Mouse (Mus musculus): Measurements from ENCODE around the gene Baiap2. TPM values are rescaled to one million over a fixed set of nuclear protein-coding genes. Genes with fewer than 3 reads are reported as not detected.

Baiap2 gene
- total RNA-seq, 2 experiments from 2014 or later: 8.1 to 8.5 TPM

DNA sequence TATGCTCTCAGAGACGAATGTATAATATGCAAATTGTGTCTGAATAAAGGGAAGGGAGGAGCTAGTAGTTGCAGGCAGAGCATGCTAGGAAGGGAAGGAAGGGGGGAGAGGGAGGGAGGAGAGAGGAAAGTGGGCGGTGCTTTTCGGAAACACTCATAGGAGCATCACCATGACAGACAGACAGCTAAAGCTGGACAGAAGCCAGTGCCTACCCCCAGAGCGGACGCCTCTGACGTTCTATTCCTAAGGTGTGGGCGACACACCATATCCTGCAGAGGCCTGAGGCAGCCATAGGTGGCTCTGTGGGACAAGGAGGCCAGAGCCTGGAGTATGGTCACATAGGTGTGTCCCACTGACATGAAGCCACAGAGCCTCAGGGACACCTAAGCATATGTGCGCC is 97.9 kb downstream of the Baiap2 start:
- no peak for DNase-seq (ENCODE audit: low spot score in 2 of 2)

GRCm38 (mm10) chr11:120041191-120042123 is 98.9 kb downstream of the Baiap2 start:
- DNase-seq (ENCODE audit: low spot score in 2 of 2): peak in 1 of 2 experiments; percentile 56

GRCm38 (mm10) chr11:120042141-120042838 is 99.7 kb downstream of the Baiap2 start:
- DNase-seq (ENCODE audit: low spot score in 2 of 2): no peak

- DNase-seq (ENCODE audit: low spot score in 2 of 2): no peak
Measured at GRCm38 (mm10) chr11:120045341-120045740, 102.8 kb downstream of the Baiap2 start.

DNA sequence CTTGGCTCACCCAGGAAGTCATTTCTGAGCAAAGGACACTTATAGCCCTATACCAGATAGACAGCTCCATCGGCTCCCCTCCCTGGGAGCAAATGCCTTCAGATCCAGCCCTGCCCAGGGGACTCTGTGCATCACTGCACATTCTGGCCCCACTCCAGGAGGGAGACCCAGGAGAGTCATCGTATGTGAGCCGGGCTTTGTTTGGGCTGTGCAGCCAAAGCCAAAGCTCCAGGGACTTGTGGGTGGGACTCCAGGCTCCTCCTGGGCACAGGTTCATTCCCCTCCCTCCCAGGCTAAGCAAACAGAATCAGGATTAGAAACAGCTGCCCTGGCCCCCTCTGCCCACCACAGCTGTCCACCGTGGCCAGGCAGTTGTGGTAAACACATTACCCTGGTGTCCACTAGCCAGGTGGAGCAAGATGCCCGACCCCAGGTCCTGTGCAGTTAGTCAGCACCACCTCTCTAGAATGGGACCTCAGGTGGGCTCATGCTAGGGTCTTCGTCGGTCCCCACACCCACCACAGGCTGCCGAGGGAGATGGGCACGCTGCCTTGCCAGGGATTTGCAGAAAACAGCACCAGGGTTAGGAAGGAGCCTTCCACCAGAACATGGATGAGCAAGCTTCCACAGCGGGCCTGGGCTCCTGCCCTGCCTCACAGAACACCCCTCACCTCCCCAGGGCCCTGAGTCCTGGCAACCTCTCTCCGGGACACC is 103.4 kb downstream of the Baiap2 start:
- DNase-seq (ENCODE audit: low spot score in 2 of 2): no peak

GRCm38 (mm10) chr11:120046553-120047191 is 104.1 kb downstream of the Baiap2 start, which contains the start of gene Aatk:
Gene Aatk (minus strand): TSS chr11:120047167.
- DNase-seq (ENCODE audit: low spot score in 2 of 2): no peak

DNA sequence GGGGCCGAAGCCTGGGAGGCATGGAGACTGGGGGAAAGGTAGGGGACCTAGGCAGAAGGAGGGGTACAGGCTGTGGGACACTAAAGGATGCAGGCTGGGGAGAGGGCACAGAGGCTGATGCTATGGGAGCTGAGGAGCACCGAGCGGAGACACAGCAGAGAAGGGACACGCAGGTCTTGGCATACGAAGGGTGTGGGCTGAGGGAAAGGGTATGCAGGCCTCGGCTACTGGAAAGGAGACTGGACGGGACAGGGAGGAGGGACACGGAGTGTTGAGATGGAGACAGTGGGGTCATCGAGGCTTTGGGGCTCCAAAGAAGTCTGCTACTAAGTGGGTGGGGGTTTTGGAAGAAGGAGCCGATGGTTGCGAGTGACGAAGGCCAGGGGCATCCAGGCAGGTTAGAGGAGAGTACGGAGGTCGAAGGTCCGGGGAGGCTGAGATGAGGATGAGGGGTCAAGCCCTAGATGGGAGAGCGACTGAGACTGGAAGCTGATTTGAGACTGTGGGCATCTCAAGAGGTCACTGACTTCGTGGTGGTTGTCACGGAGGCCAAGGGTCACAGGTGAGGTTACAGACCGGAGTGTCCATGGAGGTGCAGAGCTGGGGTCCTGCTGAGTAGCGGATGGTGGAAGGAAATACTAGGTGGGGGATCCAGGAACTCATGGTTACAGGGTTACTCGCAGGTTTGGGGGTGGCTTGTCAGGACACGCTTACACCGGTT is 105.1 kb downstream of the Baiap2 start:
- DNase-seq (ENCODE audit: low spot score in 2 of 2): no peak

DNA sequence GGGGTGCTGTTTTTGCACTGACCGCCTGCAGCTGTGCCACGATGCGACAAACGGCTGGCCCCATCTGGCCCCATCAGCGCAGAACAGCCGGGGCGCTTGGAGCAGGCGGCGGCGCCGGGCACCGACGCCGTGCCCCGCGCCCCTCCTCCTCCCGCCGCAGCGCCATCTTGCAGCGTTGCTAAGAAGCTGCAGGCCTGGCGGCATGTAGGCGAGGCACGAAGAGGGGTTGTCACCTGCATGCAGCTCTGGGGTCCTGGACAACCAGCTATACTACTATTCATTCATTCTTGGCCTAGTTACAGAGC is 105.6 kb downstream of the Baiap2 start:
- DNase-seq (ENCODE audit: low spot score in 2 of 2): no peak

GRCm38 (mm10) chr11:120049067-120049466 is 106.5 kb downstream of the Baiap2 start:
- DNase-seq (ENCODE audit: low spot score in 2 of 2): no peak

GRCm38 (mm10) chr11:120051124-120051811 is 108.7 kb downstream of the Baiap2 start:
- DNase-seq (ENCODE audit: low spot score in 2 of 2): no peak

DNA sequence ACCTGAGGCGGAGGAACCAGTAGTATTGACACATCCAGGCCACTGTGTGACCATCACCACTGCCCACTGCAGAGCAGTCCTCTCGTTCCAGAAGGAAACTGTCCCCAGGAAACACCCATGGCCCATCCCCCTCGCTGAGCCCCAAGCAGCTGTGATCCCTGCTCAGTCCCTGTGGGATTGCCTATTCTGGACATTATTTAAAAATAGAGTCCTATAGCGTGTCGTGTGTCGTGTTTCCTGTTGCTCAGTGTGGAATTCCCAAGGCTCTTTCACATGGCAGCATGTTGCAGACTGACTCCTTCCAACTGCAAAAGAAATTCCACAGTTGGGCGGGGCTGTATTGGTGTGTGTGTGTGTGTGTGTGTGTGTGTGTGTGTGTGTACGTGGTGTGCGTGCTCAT is 109.7 kb downstream of the Baiap2 start:
- DNase-seq (ENCODE audit: low spot score in 2 of 2): no peak

- DNase-seq (ENCODE audit: low spot score in 2 of 2): no peak
Measured at GRCm38 (mm10) chr11:120053846-120054245, 111.3 kb downstream of the Baiap2 start.

DNA sequence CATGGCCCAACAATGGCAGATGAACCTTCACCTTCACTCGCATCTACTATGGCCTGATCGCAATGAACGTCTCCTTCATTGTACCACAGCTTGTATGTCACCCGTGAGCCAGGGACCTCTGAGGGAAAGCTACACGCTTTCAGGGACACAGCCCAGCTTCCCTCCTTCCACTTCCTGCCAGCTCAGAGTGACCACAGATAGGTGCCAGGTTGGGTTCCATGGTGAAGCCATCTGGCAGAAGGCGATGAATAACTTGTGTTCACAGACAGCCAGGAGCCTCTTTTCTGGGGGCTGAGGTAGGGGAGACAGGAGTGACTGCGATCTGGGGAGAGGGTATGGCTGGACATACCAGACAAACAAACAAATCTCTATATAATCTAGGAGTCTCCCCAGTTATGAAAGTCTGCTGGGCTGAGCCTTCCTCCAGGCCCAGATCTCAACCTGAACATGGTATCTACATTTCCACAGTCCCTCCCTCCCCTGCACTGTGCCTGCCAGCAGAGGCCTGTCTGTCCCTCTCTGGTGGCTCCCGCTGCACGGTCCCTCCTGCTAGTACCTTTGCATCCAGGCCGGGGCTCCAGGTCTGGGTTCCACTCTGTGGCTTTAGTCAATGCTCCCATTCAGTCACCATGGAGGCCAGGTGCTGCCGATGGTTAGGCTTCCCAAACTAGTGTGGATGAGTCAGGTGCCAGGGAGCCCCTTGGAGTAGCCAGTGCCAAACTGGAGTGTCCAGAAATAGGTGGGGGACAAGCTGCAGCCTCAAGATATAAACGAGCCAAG is 113.6 kb downstream of the Baiap2 start:
- DNase-seq (ENCODE audit: low spot score in 2 of 2): no peak

Small RNA genes within 50 kb of the gene (microRNA-seq; reads per million reads assigned to microRNA genes)
- not detected for gene Mir3065
- gene Mir338: not detected

Other genes starting within 250 kb of the Baiap2 start
- gene Chmp6, start 29.3 kb upstream of the Baiap2 start, total RNA-seq (2021): 10 to 100 TPM; 37.3 to 37.9 TPM
- gene Aatk, start 104.4 kb downstream of the Baiap2 start, total RNA-seq (2021): 10 to 100 TPM; 25.9 to 29.2 TPM
- gene Cep131, start 144.1 kb downstream of the Baiap2 start, total RNA-seq (2021): 10 to 100 TPM; 22.5 to 24.4 TPM
- gene Tepsin, start 156.0 kb downstream of the Baiap2 start, total RNA-seq (2021): 1 to 10 TPM; 8.7 to 9.6 TPM
- gene Ndufaf8, start 156.2 kb downstream of the Baiap2 start, total RNA-seq (2021): 10 to 100 TPM; 44.2 to 44.3 TPM
- gene Slc38a10, start 208.6 kb downstream of the Baiap2 start, total RNA-seq (2021): 100 to 1,000 TPM in 1 of 2 experiments, 10 to 100 TPM in 1; 88.6 to 100 TPM